Mouse (Mus musculus) megakaryocyte, embryonic 14.5 days (primary cell): ENCODE results near the gene Tmem163.

Experiments
- FLI1 ChIP-seq: IDR thresholded peaks from 2 replicates; pipeline ENCODE4 v1.6.1; 2012; ENCODE audit warnings: low read length, inconsistent platforms, mixed read lengths
- GATA1 ChIP-seq: IDR thresholded peaks from 3 replicates; pipeline ENCODE4 v1.6.1; 2012; ENCODE audit warnings: mixed read lengths, low read length, inconsistent platforms, borderline replicate concordance

DNA sequence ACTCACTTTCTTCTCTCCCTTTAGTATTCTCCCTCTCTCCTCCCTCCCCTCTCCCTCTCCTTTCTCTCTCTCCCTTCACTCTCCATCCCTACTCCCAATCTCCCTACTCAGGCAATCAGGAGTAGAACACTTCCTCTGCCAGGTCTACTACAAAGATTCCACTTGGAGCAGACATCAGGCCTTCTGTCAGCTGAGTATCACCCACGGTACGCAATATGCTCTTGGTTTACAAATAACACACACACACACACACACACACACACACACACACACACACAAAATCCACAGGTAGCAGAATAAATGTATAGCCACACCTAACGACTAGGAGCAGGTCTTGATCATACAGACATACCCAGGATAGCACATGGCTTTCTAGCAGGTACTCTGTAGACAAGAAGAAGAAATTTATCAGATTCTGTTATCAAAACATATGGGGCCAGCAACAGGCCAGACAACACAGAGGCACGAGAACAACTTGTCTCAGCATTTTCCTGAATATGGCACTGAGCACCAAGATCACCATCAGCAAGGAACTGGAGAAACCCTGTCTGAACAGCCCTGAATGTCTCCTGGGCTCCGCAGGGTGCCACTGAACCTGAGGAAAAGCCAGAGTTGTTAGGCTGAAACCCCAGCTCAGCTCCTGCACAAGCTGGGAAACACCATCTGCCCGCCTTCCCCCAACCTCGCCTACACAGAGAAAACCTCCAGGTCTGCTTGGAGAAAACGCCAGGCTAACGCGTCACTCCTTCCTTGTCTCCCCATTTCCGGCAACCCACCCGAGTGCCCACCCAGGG lies 36.2 kb downstream of the Tmem163 start:
- TF ChIP-seq GATA1 (no peak), FLI1 (no peak)
